Mouse (Mus musculus) forelimb bud, embryonic 11.5 days (tissue): ENCODE measurements around the gene Ascc2.
A peak's percentile ranks its signal among the peaks of the same experiment; 100 is the strongest.
"Not testable (repeated sequence)": the region's sequence is repeated elsewhere in the genome, so short reads cannot be mapped to it uniquely, and the experiment has no call there.

Experiments
- DNase-seq: peaks from one replicate; pipeline ENCODE4 v3.0.0-alpha.2; 2012; ENCODE audit warnings: low read depth, low spot score

The Ascc2 gene

GRCm38 (mm10) chr11:4683516-4683915 lies 46.0 kb downstream of the Ascc2 start:
- no peak for DNase-seq

- no peak for DNase-seq
These were observed 46.6 kb downstream of the Ascc2 start for GRCm38 (mm10) chr11:4684186-4684585.

- DNase-seq, result no peak
These were observed 47.5 kb downstream of the Ascc2 start for GRCm38 (mm10) chr11:4685071-4685470.

- DNase-seq, result no peak
These were observed 48.0 kb downstream of the Ascc2 start for GRCm38 (mm10) chr11:4685510-4685909.

GRCm38 (mm10) chr11:4687027-4687426 lies 49.5 kb downstream of the Ascc2 start:
- no peak for DNase-seq

GRCm38 (mm10) chr11:4687874-4688273 lies 50.3 kb downstream of the Ascc2 start:
- DNase-seq, result no peak

- DNase-seq, result no peak
These were observed 51.3 kb downstream of the Ascc2 start for GRCm38 (mm10) chr11:4688632-4689380.

- no peak for DNase-seq
These were observed 52.8 kb downstream of the Ascc2 start for GRCm38 (mm10) chr11:4690353-4690752.

GRCm38 (mm10) chr11:4691213-4691612 lies 53.7 kb downstream of the Ascc2 start:
- no peak for DNase-seq

GRCm38 (mm10) chr11:4692162-4692561 lies 54.6 kb downstream of the Ascc2 start:
- DNase-seq, result no peak

GRCm38 (mm10) chr11:4697043-4697983 lies 59.8 kb downstream of the Ascc2 start:
- no peak for DNase-seq

GRCm38 (mm10) chr11:4700726-4701125 lies 63.2 kb downstream of the Ascc2 start:
- no peak for DNase-seq

- DNase-seq, result no peak
These were observed 66.1 kb downstream of the Ascc2 start for GRCm38 (mm10) chr11:4703688-4704071.

- peak; percentile 96 for DNase-seq
These were observed 66.8 kb downstream of the Ascc2 start, which contains the start of the genes Uqcr10 and Zmat5 for GRCm38 (mm10) chr11:4704072-4704964. Gene Uqcr10 (minus strand): TSS chr11:4704342. Gene Zmat5 (plus strand): TSS chr11:4704678.

GRCm38 (mm10) chr11:4705178-4705577 lies 67.6 kb downstream of the Ascc2 start:
- no peak for DNase-seq

GRCm38 (mm10) chr11:4710188-4710587 lies 72.6 kb downstream of the Ascc2 start:
- not testable (repeated sequence) for DNase-seq

- no peak for DNase-seq
These were observed 75.3 kb downstream of the Ascc2 start for GRCm38 (mm10) chr11:4712822-4713221.

- no peak for DNase-seq
These were observed 77.2 kb downstream of the Ascc2 start for GRCm38 (mm10) chr11:4714727-4715126.

GRCm38 (mm10) chr11:4715596-4715995 lies 78.0 kb downstream of the Ascc2 start:
- DNase-seq, result no peak

GRCm38 (mm10) chr11:4716530-4717236 lies 79.1 kb downstream of the Ascc2 start:
- DNase-seq, result no peak

GRCm38 (mm10) chr11:4718548-4718947 lies 81.0 kb downstream of the Ascc2 start:
- DNase-seq, result no peak
